Mouse (Mus musculus) hindbrain, embryonic 11.5 days (tissue): ENCODE measurements around the gene Gm21698. TPM values are rescaled to one million over a fixed set of nuclear protein-coding genes. Genes with fewer than 3 reads are reported as not detected.
A peak's percentile ranks its signal among the peaks of the same experiment; 100 is the strongest.
"Not testable (repeated sequence)": the region's sequence is repeated elsewhere in the genome, so short reads cannot be mapped to it uniquely, and the experiment has no call there.

Experiments used
- ATAC-seq: fragments of 200-750 bp; cut with Nextera tagmentation; 2 replicates; pipeline ENCODE4 v1.8.0; 2017; ENCODE audit warnings: mild to moderate bottlenecking, moderate TSS enrichment, moderate library complexity; ENCODE audit not compliant: low FRiP score
- DNase-seq: peaks from one replicate; pipeline ENCODE4 v3.0.0-alpha.2; 2015; ENCODE audit warnings: low spot score
- H3K27ac ChIP-seq: fragments of 300-500 bp; sonication (generic); 2 replicates; pipeline ENCODE4 v1.5.1; 2014; ENCODE audit warnings: mild to moderate bottlenecking, low read depth, low read length
- H3K27me3 ChIP-seq: fragments of 300-500 bp; sonication (generic); 2 replicates; pipeline ENCODE4 v1.6.1; 2014; ENCODE audit warnings: mild to moderate bottlenecking, low read length, moderate library complexity, mixed read lengths; ENCODE audit not compliant: control insufficient read depth, insufficient read depth
- H3K36me3 ChIP-seq: fragments of 300-500 bp; sonication (generic); 2 replicates; pipeline ENCODE4 v1.6.1; 2014; ENCODE audit warnings: mild to moderate bottlenecking, low read length, moderate library complexity, mixed read lengths; ENCODE audit not compliant: control insufficient read depth, insufficient read depth
- H3K4me1 ChIP-seq: fragments of 300-500 bp; sonication (generic); replicated peaks from 2 replicates; pipeline ENCODE4 v1.6.1; 2014; ENCODE audit warnings: low read length, mixed read lengths; ENCODE audit not compliant: control insufficient read depth, insufficient read depth
- H3K4me2 ChIP-seq: fragments of 300-500 bp; sonication (generic); replicated peaks from 2 replicates; pipeline ENCODE4 v1.6.1; 2014; ENCODE audit warnings: mild to moderate bottlenecking, low read depth, low read length
- H3K4me3 ChIP-seq: fragments of 300-500 bp; sonication (generic); 2 replicates; pipeline ENCODE4 v1.5.1; 2014; ENCODE audit warnings: low read depth, low read length
- H3K9ac ChIP-seq: fragments of 300-500 bp; sonication (generic); 2 replicates; pipeline ENCODE4 v1.6.1; 2014; ENCODE audit warnings: low read depth, low read length
- H3K9me3 ChIP-seq: fragments of 300-500 bp; sonication (generic); 2 replicates; pipeline ENCODE4 v1.6.1; 2016; ENCODE audit warnings: low read length; ENCODE audit not compliant: control insufficient read depth
- WGBS: fragments of 180-500 bp; shearing (Covaris S2); extraction: QIAGEN DNeasy Blood & Tissue Kit; methylation state at CpG from one replicate; pipeline ENCODE4 v1.1.7; 2014; 5-methylcytosine and 5-hydroxymethylcytosine counted together
- polyA plus RNA-seq: library from polyadenylated mRNA; unstranded; fragments of >200 nt; fragmentation: Nextera tagmentation; extraction: Ambion mirVana; gene quantifications from 2 replicates; pipeline ENCODE4 v1.2.1, GENCODE M21; 2014

The Gm21698 gene
- polyA plus RNA-seq, result 0.04 TPM in 1 of 2 replicates, not detected in the other

- H3K9ac ChIP-seq, H3K4me1 ChIP-seq, DNase-seq, H3K4me3 ChIP-seq, H3K9me3 ChIP-seq, H3K36me3 ChIP-seq, H3K27ac ChIP-seq, H3K4me2 ChIP-seq, ATAC-seq, H3K27me3 ChIP-seq: not testable (repeated sequence)
- no CpG with 5 or more reads among the region's 3 CpGs for WGBS
Observed at GRCm38 (mm10) chr5:25988550-25988949, at the start of gene Gm21698. Gene Gm21698 (minus strand): TSS chr5:25988650.

GRCm38 (mm10) chr5:26022816-26023215 is 34.4 kb upstream of the Gm21698 start, which contains the start of gene Gm5862:
Gene Gm5862 (minus strand): TSS chr5:26022916.
- WGBS, result no CpG with 5 or more reads among the region's 3 CpGs
- DNase-seq, result not testable (repeated sequence)

GRCm38 (mm10) chr5:26007697-26008096 is 19.2 kb upstream of the Gm21698 start:
- H3K4me1 ChIP-seq, H3K36me3 ChIP-seq, H3K9ac ChIP-seq, H3K4me3 ChIP-seq, H3K9me3 ChIP-seq, DNase-seq, H3K27me3 ChIP-seq, H3K27ac ChIP-seq, H3K4me2 ChIP-seq: not testable (repeated sequence)
- 71% methylated on average over 6 of the region's 7 CpGs for WGBS
- ATAC-seq, result peak; percentile 27

More at GRCm38 (mm10) chr5:26022816-26023215, 34.4 kb upstream of the Gm21698 start, which contains the start of gene Gm5862:
- not testable (repeated sequence) for H3K36me3 ChIP-seq, H3K27me3 ChIP-seq, H3K4me3 ChIP-seq, H3K9me3 ChIP-seq, ATAC-seq, H3K27ac ChIP-seq, H3K9ac ChIP-seq, H3K4me2 ChIP-seq, H3K4me1 ChIP-seq

DNA sequence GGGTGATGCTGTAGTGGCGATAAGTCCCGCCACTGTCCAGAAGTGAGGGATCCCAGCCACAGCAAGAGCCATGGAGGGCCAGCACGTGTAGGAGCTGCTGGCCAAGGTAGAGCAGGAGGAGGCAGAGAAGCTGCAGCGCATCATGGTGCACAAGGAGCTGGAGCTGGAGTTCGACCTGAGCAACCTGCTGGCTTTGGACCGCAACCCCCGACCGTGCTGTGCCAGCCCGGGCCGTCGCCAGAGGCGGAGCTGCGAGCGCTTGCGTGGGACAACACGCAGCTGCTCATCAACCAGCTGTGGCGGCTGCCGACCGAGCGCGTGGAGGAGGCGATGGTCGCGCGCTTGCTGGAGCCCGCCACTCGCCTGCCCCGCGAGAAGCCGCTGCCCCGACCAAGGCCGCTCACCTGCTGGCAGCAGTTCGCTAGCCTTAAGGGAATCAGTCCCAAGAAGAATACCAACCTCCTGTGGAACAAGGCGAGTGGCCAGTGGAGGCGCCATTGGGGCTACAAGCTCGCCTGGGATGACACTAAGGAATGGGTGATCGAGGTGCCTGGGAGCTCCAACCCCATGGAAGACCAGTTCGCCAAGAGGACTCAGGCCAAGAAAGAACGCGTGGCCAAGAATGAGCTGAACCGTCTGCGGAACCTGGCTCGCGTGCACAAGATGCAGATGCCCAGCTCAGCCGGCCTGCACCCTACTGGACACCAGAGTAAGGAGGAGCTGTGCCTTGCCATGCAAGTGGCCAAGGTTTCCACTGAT is 18.7 kb upstream of the Gm21698 start:
- 24% methylated on average over 40 of the region's 45 CpGs for WGBS
- Histone ChIP-seq H3K9ac (peak overlapping the region; percentile 39), H3K4me2 (peak overlapping the region; percentile 75), H3K4me3 (peak overlapping the region; percentile 40)
- DNase-seq (peak; percentile 72), ATAC-seq (peak; percentile 89)
- H3K36me3 ChIP-seq, H3K27ac ChIP-seq, H3K9me3 ChIP-seq, H3K4me1 ChIP-seq, H3K27me3 ChIP-seq: not testable (repeated sequence)

- 92% methylated on average over 1 of the region's 2 CpGs for WGBS
- not testable (repeated sequence) for H3K9ac ChIP-seq, H3K27ac ChIP-seq, ATAC-seq, DNase-seq, H3K4me3 ChIP-seq, H3K4me2 ChIP-seq, H3K9me3 ChIP-seq, H3K36me3 ChIP-seq, H3K4me1 ChIP-seq, H3K27me3 ChIP-seq
Observed at GRCm38 (mm10) chr5:26004698-26005097, 16.2 kb upstream of the Gm21698 start, which contains the start of gene Gm1979. Gene Gm1979 (minus strand): TSS chr5:26004798.

DNA sequence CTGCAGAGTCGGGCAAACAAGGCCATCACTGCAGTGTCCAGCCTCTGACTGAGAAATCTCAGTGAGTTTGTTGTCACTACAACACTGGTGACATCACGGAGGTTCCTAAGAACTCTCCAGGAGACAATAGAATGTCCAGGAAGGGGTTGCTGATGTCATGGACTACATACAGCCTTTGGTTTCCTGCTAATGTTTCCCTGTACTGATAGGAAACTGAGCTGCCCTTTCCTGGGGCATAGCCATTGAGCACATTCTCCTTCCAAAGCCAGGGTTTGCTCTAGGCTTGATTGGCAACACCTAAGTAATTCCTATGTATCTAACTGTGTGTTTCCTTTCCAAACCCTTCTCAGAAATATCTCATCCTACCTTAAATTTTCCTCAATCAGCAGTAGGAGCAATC is 15.9 kb downstream of the Gm21698 start, which contains the start of gene Gm21680:
Gm21680 (minus strand) TSS at position 101 of the 400 bp plus-strand sequence.
- not testable (repeated sequence) for H3K9ac ChIP-seq, ATAC-seq, H3K9me3 ChIP-seq

DNA sequence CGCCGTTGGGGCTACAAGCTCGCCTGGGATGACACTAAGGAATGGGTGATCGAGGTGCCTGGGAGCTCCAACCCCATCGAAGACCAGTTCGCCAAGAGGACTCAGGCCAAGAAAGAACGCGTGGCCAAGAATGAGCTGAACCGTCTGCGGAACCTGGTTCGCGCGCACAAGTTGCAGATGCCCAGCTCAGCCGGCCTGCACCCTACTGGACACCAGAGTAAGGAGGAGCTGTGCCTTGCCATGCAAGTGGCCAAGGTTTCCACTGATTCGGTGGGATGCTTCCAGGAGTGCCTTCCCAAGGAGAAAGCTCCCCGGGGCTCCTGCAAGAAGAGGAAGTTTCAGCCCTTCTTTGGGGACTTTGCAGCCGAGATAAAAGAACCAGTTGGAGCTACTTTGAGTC is 31.4 kb downstream of the Gm21698 start:
- not testable (repeated sequence) for H3K9ac ChIP-seq, H3K27me3 ChIP-seq, DNase-seq, ATAC-seq, H3K36me3 ChIP-seq, H3K9me3 ChIP-seq, H3K27ac ChIP-seq, H3K4me3 ChIP-seq, H3K4me1 ChIP-seq
- H3K4me2 ChIP-seq, result peak overlapping the region; percentile 23; the same call in 1 of the 2 replicates
- 61% methylated on average over 16 of the region's 17 CpGs for WGBS

More for the DNA sequence above, 15.9 kb downstream of the Gm21698 start, which contains the start of gene Gm21680:
- no CpG with 5 or more reads among the region's 2 CpGs for WGBS
- not testable (repeated sequence) for H3K4me3 ChIP-seq, H3K4me1 ChIP-seq, H3K4me2 ChIP-seq, H3K27me3 ChIP-seq, H3K36me3 ChIP-seq, DNase-seq, H3K27ac ChIP-seq

GRCm38 (mm10) chr5:25956611-25957010 is 31.8 kb downstream of the Gm21698 start:
- not testable (repeated sequence) for H3K9ac ChIP-seq, ATAC-seq, H3K36me3 ChIP-seq, H3K27me3 ChIP-seq, H3K27ac ChIP-seq, H3K4me1 ChIP-seq, H3K9me3 ChIP-seq
- Histone ChIP-seq H3K4me3 (peak overlapping the region; percentile 17; the same call in 1 of the 2 replicates), H3K4me2 (peak overlapping the region; percentile 23)
- WGBS, result 33% methylated on average over 32 of the region's 32 CpGs
- peak; percentile 31 for DNase-seq

DNA sequence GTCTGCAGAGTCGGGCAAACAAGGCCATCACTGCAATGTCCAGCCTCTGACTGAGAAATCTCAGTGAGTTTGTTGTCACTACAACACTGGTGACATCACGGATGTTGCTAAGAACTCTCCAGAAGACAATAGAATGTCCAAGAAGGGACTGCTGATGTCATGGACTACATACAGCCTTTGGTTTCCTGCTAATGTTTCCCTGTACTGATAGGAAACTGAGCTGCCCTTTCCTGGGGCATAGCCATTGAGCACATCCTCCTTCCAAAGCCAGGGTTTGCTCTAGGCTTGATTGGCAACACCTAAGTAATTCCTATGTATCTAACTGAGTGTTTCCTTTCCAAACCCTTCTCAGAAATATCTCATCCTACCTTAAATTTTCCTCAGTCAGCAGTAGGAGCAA is 34.1 kb downstream of the Gm21698 start, which contains the start of gene Gm21671:
Gm21671 (minus strand) TSS at position 101 of the 400 bp plus-strand sequence.
- not testable (repeated sequence) for H3K4me3 ChIP-seq
- 79% methylated on average over 2 of the region's 2 CpGs for WGBS

More for the DNA sequence above, 34.1 kb downstream of the Gm21698 start, which contains the start of gene Gm21671:
- not testable (repeated sequence) for H3K9me3 ChIP-seq, H3K27ac ChIP-seq, H3K4me2 ChIP-seq, H3K9ac ChIP-seq, H3K4me1 ChIP-seq, H3K36me3 ChIP-seq, H3K27me3 ChIP-seq, DNase-seq, ATAC-seq
